Mouse (Mus musculus): ENCODE data around the gene Sde2.

Sde2 gene

GRCm38 (mm10) chr1:180850316-180851270 is at the start of gene Sde2:
Gene Sde2 (plus strand): TSS chr1:180851127.
- peak; percentile 100 for DNase-seq

- no peak for DNase-seq
These were observed 49.4 kb upstream of the Sde2 start for GRCm38 (mm10) chr1:180801466-180801994.

GRCm38 (mm10) chr1:180803881-180804280 is 47.0 kb upstream of the Sde2 start:
- no peak for DNase-seq

GRCm38 (mm10) chr1:180808831-180809230 is 42.1 kb upstream of the Sde2 start:
- DNase-seq: no peak

DNA sequence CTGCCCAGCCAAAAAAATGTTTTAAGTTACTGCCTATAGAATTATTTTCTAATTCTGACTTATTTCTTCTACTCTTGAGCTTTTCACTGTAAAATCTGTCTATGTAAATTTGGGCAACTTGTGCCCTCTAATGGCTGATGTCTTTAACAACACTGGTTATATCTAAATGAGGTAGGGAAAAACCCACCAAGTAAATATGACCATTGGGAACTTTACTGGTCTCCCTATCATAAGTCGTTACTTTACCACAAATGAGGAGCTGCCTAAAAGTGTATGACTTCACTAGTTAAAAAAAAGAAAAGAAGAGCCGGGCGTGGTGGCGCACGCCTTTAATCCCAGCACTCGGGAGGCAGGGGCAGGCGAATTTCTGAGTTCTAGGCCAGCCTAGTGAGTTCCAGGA is 40.0 kb upstream of the Sde2 start:
- peak; percentile 53 for DNase-seq

GRCm38 (mm10) chr1:180811596-180812462 is 39.1 kb upstream of the Sde2 start:
- peak; percentile 67 for DNase-seq

DNA sequence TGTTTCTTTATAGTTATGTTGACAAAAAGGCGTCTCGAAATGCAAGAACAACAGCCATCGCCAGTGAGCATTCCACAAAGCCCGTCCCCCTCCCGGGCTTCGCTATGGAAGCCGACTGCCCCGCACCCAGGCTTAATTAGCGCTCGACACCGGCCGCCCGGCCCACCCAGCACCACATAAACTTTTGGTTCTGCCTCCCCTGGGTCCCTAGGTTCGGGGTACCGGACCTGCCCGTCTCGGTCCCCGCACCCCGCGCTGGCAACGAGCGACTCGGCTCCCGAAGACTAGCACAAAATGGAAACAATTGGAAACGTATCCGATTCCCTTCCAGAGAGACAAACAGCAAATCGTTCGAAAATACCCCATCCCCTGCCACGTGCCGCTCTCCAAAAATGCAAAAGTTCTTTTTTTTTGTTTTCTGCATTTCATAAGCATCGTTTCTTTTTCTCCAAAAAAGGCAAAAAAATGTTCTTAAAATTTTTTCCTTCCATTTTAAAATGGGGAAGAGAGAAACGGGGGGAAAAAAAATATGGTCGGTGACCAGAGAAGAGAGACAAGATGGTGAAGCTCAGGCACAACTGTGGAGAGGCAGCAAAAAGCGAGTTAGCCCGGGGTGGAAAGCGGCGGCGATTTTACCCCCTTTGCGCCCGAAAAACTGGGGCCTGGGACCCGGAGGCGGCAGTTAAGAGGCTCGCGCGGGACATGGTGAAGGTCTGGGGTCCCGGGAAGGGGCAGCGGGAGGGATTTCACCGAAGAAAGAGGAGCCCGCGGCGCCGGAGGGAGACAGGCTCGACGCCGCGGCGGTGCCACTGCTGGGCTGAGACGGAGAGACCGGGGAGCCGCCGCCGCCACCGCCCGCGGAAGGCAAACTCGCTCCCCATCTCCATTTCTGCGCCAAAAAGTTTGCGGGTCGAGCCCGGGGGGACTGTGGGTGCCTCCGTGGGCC is 38.2 kb upstream of the Sde2 start:
- DNase-seq: peak; percentile 66

GRCm38 (mm10) chr1:180813409-180813884 is 37.5 kb upstream of the Sde2 start:
- DNase-seq: peak; percentile 97

DNA sequence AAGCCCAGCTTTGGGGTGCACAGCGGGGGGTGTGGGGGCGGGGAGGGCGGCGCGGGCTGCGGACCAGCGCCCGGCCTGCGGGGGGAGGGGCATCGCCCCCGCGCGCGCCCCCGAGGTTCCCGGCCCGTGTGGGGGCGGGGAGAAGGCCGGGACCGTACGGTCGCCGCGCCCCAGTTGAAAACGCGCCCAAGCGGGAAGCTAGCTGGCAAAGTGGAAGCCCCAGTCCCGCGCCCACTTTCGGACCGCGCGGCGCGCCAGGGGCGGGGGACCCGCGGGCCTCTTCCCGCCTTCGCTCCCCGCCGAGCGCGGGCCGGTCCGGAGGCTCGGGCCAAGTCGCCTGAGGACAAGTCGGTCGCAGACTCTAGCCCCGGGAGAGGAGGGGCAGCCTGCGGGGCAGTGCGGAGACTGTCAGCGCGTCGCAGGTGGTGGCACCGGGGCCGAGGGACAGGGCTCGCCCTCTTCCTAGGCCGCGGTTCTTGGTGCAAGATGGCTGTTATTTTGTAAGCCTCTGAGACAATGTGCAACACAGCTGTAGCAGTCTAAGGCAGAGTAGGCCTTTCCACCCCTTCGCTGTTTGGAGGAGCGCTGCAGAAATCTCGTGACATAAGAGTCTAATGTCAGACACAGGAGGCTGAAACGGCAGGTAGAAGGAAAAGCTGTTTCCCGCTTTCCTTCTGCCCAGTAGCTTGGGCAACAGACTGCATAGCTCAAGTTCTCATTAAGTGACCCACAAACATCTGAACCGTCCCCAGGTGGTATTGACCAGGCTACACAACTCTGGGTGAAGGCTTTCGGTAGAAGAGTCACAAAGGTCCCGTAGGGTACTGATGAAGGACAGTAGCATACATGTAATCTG is 36.8 kb upstream of the Sde2 start, which contains the start of gene H3f3a:
TSS of gene H3f3a (minus strand) at position 59 of the 856 bp plus-strand sequence.
- DNase-seq: peak; percentile 92

GRCm38 (mm10) chr1:180815371-180816024 is 35.4 kb upstream of the Sde2 start:
- no peak for DNase-seq

DNA sequence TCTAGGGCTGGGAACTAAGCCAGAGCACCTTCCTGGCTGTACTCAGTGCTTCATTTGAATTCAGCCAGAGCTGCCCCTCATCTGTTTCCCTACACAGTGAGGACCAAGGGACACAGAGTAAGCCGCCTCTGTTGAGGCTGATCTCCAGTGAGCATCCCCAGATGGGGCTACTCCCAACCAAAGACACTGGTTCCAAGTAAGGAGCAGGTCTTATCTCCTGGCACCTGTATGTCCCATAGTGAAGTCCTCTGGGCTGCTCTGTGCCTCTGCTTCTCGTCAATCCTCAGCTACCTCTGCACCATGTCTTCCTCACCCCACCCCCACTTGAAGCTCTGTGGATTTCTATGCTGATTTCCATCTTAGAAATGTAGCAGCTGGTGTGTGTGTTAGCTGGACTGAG is 32.9 kb upstream of the Sde2 start:
- no peak for DNase-seq

- DNase-seq: no peak
These were observed 29.8 kb upstream of the Sde2 start for GRCm38 (mm10) chr1:180821101-180821500.

GRCm38 (mm10) chr1:180822276-180822675 is 28.7 kb upstream of the Sde2 start:
- DNase-seq: no peak

DNA sequence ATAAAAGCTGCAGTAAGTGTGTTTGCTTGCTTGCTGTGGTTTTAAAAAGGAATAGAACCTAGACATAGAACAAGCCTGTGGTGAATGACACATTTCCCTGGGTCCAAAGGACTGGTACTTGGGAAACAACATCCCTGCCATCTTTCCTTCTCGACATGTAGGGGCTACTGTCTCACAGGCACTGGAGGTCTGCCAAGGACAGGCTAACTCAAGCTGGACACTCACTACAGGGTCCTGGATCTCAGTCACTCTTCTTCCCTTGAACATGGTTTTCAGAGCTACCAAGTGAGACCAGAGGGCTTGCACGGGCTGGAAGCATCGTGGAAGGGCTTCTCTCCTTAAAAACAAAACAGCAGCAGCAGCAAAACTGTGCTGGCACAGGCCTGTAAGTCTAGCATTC is 27.2 kb upstream of the Sde2 start:
- no peak for DNase-seq

- peak; percentile 36 for DNase-seq
These were observed 26.2 kb upstream of the Sde2 start for GRCm38 (mm10) chr1:180824721-180825120.

DNA sequence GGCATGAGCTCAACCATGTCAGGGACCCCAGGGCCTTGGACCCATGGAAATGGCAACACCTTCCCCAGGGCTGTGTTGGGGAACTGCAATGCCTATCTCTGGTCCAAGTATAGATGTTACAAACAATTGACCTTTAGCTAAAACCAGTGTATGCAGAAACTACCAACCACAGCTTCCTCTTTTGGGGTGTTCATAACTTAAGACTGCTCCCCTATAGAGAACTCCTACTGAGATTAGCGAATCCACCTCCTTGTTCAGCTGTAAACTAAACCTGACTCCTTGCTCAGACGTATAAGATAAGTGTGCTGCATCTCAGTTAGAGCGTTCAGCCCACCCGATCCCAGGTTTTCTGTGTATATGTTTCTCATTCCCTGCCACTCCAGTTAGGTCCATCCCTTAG is 24.3 kb upstream of the Sde2 start:
- DNase-seq: peak; percentile 53

DNA sequence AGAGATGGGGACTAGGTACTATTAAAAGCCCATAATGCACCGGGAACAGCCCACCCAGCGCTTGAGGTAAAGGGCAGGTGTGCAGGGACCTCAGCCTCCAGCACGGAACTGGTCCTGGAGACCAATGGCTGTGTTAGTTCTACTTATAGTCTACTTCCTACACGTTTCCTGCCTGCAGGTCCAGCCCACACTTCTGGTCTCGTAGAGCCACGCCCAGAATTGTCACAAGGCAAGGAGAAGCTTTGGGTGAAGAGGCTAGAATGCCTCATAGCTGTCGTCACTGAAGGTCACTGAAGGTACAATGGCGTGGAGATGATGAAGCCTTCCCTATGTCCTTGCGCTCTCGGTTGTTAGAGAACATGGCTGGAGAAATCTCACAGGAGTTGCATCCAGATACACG is 21.2 kb upstream of the Sde2 start:
- peak; percentile 72 for DNase-seq

DNA sequence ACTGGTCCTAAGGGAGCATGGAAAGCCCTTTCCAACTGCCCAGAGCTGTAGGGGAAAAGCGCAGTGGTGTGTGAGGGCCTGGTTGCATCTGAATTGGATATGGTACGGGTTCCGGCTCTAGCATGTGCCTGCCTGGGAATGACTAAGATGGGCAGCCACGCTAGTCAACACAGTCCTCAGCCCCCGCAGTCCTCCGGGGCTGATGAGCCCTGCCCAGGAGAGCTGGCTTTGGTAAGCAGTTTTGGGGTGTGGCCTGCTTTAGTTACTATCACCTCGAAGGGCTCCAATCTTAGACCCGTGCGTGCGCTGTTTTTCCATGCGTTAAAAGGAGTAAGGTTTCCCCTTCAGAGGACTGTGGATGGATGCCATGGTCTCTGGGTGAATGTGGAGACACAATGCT is 20.8 kb upstream of the Sde2 start:
- no peak for DNase-seq

DNA sequence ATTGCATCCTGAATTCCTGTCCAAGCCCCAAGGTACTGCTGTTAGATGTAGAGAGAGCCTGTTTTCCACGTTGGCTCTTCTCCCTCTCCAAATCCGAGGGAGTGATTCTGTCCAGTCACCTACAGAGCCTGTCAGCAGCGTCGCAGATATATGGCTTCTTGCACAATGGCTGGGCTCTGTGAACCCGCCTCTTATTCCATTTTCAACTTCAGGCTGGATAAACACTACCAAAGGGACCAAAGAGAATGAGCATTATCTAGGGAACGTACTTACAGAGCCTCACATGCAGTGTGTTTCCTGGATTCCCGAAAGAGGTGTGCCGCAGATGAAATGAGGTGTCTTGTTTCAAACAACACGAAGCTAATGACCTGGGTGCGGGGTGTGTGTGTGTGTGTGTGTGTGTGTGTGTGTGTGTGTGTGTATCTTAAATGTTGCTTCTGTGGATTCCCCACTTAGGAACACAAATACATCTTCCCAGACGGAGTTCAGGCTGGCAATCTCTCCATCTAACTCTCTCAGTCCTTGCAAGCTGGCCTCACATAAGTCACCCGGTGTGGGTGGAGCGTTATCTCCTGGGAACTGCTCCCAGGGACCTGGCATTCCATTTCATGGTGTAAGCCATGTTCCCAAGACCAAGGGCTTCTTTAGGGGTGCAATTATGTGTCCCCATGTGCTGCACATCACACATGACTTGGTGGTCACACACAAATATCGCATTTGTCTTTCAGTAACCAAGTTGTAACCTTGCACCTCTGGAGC is 20.2 kb upstream of the Sde2 start:
- DNase-seq: no peak
